Mouse (Mus musculus): ENCODE data around the gene Cped1.

- TF ChIP-seq POLR2A (IDR thresholded peaks at IDR 0.05; ENCODE audit: insufficient read depth, low read depth, low read length) (no peak), CTCF (IDR thresholded peaks at IDR 0.05; ENCODE audit: insufficient read depth, low read depth, low read length) (no peak)
Observed at GRCm38 (mm10) chr6:22288737-22289460, 303.2 kb downstream of the Cped1 start.

Measured in olfactory bulb, adult 2 months (tissue).